Mouse (Mus musculus): ENCODE measurements at regions not wholly inside any gene's neighbourhood (a gene's known extent, or its start where the extent isn't known, plus 50 kb on each side); places are given as distances from the start of the nearest gene placed in this dataset.

DNA sequence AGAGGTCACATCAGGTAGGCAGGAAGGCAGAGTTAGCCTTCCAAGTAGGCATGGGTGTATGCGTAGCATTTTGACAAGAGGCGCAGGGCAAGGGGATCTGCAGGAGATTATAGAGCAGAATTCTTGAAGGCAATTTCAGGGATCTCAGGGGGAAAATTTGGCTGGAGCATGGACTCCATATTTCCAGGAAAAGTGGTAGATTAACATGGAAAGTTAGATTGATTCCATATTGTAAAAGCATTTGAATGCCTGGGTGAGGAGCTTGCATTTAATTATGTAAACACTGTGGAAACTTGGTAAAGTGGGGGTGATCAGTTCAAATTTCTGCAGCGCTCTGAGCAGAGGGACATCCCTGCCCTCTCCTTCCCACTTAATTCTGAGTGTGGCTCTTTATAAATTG, 146.7 kb downstream of the Pax3 start:
- Histone ChIP-seq H3K9me3 (replicated peaks) (no peaks in the 10 kb centered on the region), H3K4me3 (no peak overlapping the region), H3K9ac (no peak overlapping the region), H3K4me1 (no peaks in the 10 kb centered on the region), H3K36me3 (ENCODE audit: poor library complexity, severe bottlenecking) (no peaks in the 10 kb centered on the region), H3K27me3 (no peaks in the 10 kb centered on the region), H3K4me2 (no peak overlapping the region), H3K27ac (no peak overlapping the region)
- 95% methylated on average over 3 of the region's 3 CpGs for WGBS
- no peak for ATAC-seq

GRCm38 (mm10) chr1:78032336-78032735, 164.6 kb downstream of the Pax3 start:
- H3K4me3 ChIP-seq: no peak overlapping the region
- WGBS: 88% methylated on average over 2 of the region's 2 CpGs
- H3K9ac ChIP-seq: no peak overlapping the region
- no peaks in the 10 kb centered on the region for H3K36me3 ChIP-seq (ENCODE audit: poor library complexity, severe bottlenecking)
- H3K4me2 ChIP-seq: no peak overlapping the region
- H3K27ac ChIP-seq: no peak overlapping the region
- no peaks in the 10 kb centered on the region for H3K9me3 ChIP-seq (replicated peaks)
- no peak for ATAC-seq
- no peaks in the 10 kb centered on the region for H3K27me3 ChIP-seq
- H3K4me1 ChIP-seq: 0 out of 2 replicates have a peak, but pooled peaks cover 4% of the 10 kb centered on the region

- Histone ChIP-seq H3K27ac (no peak overlapping the region; the same call in 1 of the 2 replicates), H3K27me3 (0 out of 2 replicates have a peak, but pooled peaks cover 3% of the 10 kb centered on the region), H3K4me3 (no peak overlapping the region), H3K4me1 (no peaks in the 10 kb centered on the region), H3K4me2 (no peak overlapping the region), H3K9me3 (replicated peaks) (no peaks in the 10 kb centered on the region), H3K36me3 (ENCODE audit: poor library complexity, severe bottlenecking) (no peaks in the 10 kb centered on the region), H3K9ac (no peak overlapping the region)
- WGBS: 75% methylated on average over 6 of the region's 6 CpGs
- ATAC-seq: no peak
Observed at GRCm38 (mm10) chr1:78021766-78022165, 175.2 kb downstream of the Pax3 start.

DNA sequence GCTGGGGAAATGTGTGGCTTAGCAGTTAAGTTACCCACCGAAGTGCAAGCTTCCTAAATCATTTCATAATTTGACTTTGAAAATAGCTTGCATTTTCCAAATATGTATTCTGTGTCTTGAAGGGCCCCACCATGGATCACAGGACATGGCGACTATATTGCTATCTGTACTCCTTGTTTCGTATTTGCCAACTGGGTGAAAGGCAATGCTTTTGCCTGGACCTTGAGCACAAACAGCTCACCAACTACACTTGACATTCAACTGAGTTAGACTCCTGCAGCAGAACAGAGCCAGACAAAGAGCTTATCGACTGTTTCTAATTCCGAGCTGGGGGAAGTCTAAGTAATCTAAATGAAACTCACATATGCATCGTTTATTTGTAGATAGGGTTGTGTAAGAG, 175.9 kb downstream of the Pax3 start:
- 82% methylated on average over 6 of the region's 6 CpGs for WGBS
- no peaks in the 10 kb centered on the region for H3K9me3 ChIP-seq (replicated peaks)
- no peaks in the 10 kb centered on the region for H3K4me1 ChIP-seq
- no peak overlapping the region for H3K9ac ChIP-seq
- H3K27me3 ChIP-seq: 0 out of 2 replicates have a peak, but pooled peaks cover 3% of the 10 kb centered on the region
- no peak overlapping the region for H3K4me3 ChIP-seq
- H3K4me2 ChIP-seq: no peak overlapping the region
- no peak overlapping the region for H3K27ac ChIP-seq
- no peak for ATAC-seq
- no peaks in the 10 kb centered on the region for H3K36me3 ChIP-seq (ENCODE audit: poor library complexity, severe bottlenecking)

DNA sequence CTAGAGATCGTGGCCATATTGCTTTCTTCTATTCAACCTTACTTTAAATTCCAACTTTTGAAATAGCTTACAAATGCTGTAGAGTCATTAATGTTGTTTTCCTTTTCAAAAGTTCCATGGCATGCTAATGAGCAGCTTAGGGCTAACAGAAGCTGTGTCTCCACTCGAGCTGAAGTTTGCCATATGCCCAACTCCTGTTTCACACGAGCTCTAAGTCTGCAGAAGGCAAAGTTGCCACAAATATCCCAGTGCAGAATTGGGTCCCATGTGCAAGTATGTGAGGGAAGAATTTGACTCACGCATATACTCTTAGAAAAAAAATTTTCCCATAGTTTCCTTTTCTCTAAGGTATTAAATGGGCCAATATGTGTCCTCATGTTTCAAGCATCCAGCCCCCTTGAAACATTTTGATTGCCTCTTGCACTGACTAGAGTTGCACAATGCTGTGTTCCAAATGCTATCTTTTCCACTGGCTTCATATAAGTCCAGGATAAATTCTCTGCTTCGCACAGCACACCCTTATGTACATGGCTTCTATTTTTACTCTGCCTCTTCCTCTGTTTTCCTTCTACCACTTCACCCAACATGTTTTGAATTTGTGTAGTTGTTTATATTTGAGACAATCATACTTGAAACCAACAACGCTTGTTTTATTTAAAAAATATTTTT, 178.9 kb downstream of the Pax3 start:
- H3K9ac ChIP-seq: no peak overlapping the region
- H3K4me3 ChIP-seq: no peak overlapping the region
- no peak for ATAC-seq
- no peak overlapping the region for H3K4me2 ChIP-seq
- 71% methylated on average over 6 of the region's 6 CpGs for WGBS
- H3K4me1 ChIP-seq: no peaks in the 10 kb centered on the region
- H3K9me3 ChIP-seq (replicated peaks): no peaks in the 10 kb centered on the region
- no peak overlapping the region for H3K27ac ChIP-seq
- H3K36me3 ChIP-seq (ENCODE audit: poor library complexity, severe bottlenecking): no peaks in the 10 kb centered on the region
- H3K27me3 ChIP-seq: no peaks in the 10 kb centered on the region

- Histone ChIP-seq H3K27ac (no peak overlapping the region), H3K9ac (no peak overlapping the region), H3K4me2 (no peak overlapping the region), H3K4me3 (no peak overlapping the region), H3K27me3 (no peaks in the 10 kb centered on the region), H3K36me3 (ENCODE audit: poor library complexity, severe bottlenecking) (no peaks in the 10 kb centered on the region), H3K4me1 (no peaks in the 10 kb centered on the region), H3K9me3 (replicated peaks) (no peaks in the 10 kb centered on the region)
- WGBS: 67% methylated on average over 18 of the region's 18 CpGs
- no peak for ATAC-seq
Observed at GRCm38 (mm10) chr1:78016541-78017267, 180.2 kb downstream of the Pax3 start.

DNA sequence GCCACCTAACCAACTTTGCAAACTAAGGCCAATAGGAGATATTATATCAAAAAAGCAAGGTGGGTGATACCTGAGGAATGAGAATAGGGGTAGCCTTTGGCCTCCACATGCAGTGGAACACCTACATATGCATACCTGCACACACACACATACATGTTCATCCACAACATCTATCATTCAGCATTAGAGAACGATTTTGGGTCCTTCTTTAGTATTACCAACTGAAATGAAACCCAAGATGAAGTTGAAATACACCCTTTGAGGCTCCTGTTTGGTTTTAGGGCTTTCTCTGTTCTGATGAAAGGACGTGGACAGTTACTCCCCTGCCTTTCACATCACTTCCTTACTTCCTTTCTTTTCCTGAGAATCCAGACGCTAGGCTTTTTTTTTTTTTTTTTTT, 180.9 kb downstream of the Pax3 start:
- 57% methylated on average over 3 of the region's 3 CpGs for WGBS
- Histone ChIP-seq H3K9me3 (replicated peaks) (no peaks in the 10 kb centered on the region), H3K4me3 (no peak overlapping the region), H3K9ac (no peak overlapping the region), H3K4me1 (no peaks in the 10 kb centered on the region), H3K27me3 (0 out of 2 replicates have a peak, but pooled peaks cover under 1% of the 10 kb centered on the region), H3K4me2 (no peak overlapping the region), H3K36me3 (ENCODE audit: poor library complexity, severe bottlenecking) (no peaks in the 10 kb centered on the region), H3K27ac (no peak overlapping the region)
- ATAC-seq: no peak

DNA sequence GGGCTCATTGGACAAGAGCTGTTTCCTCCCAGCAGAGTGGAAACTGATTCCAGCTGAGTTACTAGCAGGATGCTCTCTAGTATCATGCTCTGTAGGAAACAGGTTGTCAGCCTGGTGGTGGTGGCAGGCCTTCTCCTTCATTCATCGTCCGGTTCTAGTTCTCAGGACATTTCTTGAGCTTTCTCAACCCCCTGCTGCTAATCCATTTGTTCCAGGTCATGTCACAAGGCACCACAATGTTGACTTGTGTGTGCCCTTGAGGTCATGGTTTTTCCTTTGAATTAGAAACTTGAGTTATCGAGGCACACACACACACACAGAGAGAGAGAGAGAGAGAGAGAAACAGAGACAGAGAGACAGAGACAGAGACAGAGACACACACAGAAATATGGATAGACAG, 183.5 kb downstream of the Pax3 start:
- H3K9me3 ChIP-seq (replicated peaks): no peaks in the 10 kb centered on the region
- WGBS: 11% methylated on average over 3 of the region's 3 CpGs
- no peaks in the 10 kb centered on the region for H3K36me3 ChIP-seq (ENCODE audit: poor library complexity, severe bottlenecking)
- no peak overlapping the region for H3K4me2 ChIP-seq
- H3K27ac ChIP-seq: no peak overlapping the region
- H3K27me3 ChIP-seq: 0 out of 2 replicates have a peak, but pooled peaks cover 4% of the 10 kb centered on the region
- no peak for ATAC-seq
- no peaks in the 10 kb centered on the region for H3K4me1 ChIP-seq
- H3K4me3 ChIP-seq: no peak overlapping the region
- H3K9ac ChIP-seq: no peak overlapping the region

DNA sequence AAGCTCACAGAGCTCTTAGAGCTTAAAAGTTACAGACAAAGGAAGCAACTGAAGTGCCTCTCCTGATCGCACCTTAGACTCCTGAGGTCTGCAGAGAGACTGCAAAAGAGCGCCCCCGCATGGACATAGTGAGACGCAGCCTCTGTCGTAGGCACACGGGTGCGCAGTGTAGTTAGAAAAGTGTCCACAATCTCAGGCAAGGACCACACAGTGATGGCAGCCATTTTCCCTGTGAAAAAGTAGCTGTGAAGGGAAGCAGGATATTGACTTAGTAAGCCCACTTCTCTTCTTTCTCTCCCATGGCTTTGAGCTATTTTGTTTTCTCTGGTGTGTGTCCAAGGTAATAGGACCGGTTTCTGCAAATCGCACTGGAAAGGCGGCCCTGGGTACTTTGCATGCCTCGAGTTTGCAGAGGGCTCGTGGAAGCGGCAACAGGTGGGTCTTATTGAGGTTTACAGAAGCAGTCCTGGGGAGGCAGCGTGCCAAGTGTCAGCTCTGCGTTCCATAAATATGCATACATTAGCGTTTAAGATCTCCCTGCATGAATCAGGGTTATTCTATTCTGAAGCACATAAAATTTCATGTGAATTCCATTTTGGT, 188.0 kb downstream of the Pax3 start:
- Histone ChIP-seq H3K4me2 (no peak overlapping the region), H3K4me1 (no peaks in the 10 kb centered on the region), H3K27me3 (peaks cover 8% of the 10 kb centered on the region; the same call in 1 of the 2 replicates), H3K9me3 (replicated peaks) (no peaks in the 10 kb centered on the region), H3K36me3 (ENCODE audit: poor library complexity, severe bottlenecking) (no peaks in the 10 kb centered on the region), H3K9ac (no peak overlapping the region), H3K4me3 (no peak overlapping the region), H3K27ac (no peak overlapping the region)
- 41% methylated on average over 16 of the region's 16 CpGs for WGBS
- no peak for ATAC-seq

DNA sequence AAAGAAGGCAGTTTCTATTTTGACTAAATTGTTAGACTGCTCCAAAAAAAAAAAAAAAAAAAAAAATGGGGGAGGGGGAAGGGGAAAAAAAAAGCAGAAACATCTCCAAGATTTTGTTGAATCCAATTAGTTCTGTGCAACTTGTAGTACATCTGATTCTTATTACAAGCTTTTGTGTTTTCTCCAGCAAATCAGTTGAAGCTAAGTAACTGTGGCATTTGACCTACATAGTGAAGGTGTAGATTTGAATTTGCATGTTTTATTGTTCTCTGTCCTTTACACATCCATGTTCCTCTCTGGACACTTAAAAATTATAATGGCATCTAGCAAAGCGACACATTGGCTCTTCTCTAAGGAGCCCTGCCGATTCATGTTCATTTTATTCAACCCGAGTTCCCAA, 192.6 kb downstream of the Pax3 start:
- no peak overlapping the region for H3K4me3 ChIP-seq
- H3K27ac ChIP-seq: no peak overlapping the region
- H3K36me3 ChIP-seq (ENCODE audit: poor library complexity, severe bottlenecking): no peaks in the 10 kb centered on the region
- ATAC-seq: no peak
- peaks cover 3% of the 10 kb centered on the region; the same call in 1 of the 2 replicates for H3K27me3 ChIP-seq
- H3K9ac ChIP-seq: no peak overlapping the region
- H3K4me1 ChIP-seq: no peaks in the 10 kb centered on the region
- 86% methylated on average over 3 of the region's 3 CpGs for WGBS
- no peak overlapping the region for H3K4me2 ChIP-seq
- H3K9me3 ChIP-seq (replicated peaks): no peaks in the 10 kb centered on the region

DNA sequence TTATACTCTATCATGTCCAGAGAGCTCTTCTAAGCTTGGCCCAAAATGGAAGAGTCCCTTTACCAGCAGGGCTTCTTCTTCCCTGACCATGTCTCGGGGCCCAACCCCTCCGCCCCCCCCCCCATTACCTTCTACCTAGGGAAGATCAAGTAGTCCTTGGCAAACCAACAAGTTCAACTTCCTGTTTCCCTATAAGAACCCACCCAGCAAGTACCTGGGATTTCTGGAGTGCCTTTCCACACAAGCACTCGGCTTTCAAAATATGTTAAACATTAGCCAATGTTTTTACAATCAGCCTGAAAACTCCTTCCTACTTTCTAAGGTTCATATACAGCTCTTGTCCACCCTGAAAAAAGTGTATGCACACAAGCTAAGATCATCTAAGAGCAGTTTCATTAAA, 198.2 kb downstream of the Pax3 start:
- no peak for ATAC-seq
- no peak overlapping the region for H3K27ac ChIP-seq
- no peaks in the 10 kb centered on the region for H3K9me3 ChIP-seq (replicated peaks)
- H3K9ac ChIP-seq: no peak overlapping the region
- H3K4me2 ChIP-seq: no peak overlapping the region
- no peaks in the 10 kb centered on the region for H3K36me3 ChIP-seq (ENCODE audit: poor library complexity, severe bottlenecking)
- no peak overlapping the region for H3K4me3 ChIP-seq
- H3K27me3 ChIP-seq: no peaks in the 10 kb centered on the region
- H3K4me1 ChIP-seq: no peaks in the 10 kb centered on the region
- 83% methylated on average over 3 of the region's 3 CpGs for WGBS

- no peak for ATAC-seq
- Histone ChIP-seq H3K4me1 (no peaks in the 10 kb centered on the region), H3K4me2 (no peak overlapping the region), H3K4me3 (no peak overlapping the region), H3K9me3 (replicated peaks) (no peaks in the 10 kb centered on the region), H3K36me3 (ENCODE audit: poor library complexity, severe bottlenecking) (no peaks in the 10 kb centered on the region), H3K9ac (no peak overlapping the region), H3K27ac (no peak overlapping the region), H3K27me3 (peaks cover 47% of the 10 kb centered on the region)
- WGBS: 60% methylated on average over 4 of the region's 4 CpGs
Observed at GRCm38 (mm10) chr1:77981528-77981927, 215.4 kb downstream of the Pax3 start.
